Mouse (Mus musculus) lung, postnatal 0 days (tissue): Measurements from ENCODE around the gene Bpifb9a. TPM values are rescaled to one million over a fixed set of nuclear protein-coding genes. Genes with fewer than 3 reads are reported as not detected.
A peak's percentile ranks its signal among the peaks of the same experiment; 100 is the strongest.
"Not testable (repeated sequence)": the region's sequence is repeated elsewhere in the genome, so short reads cannot be mapped to it uniquely, and the experiment has no call there.

Experiments used
- ATAC-seq: fragments of 200-750 bp; cut with Nextera tagmentation; 2 replicates; pipeline ENCODE4 v1.8.0; 2017; ENCODE audit warnings: moderate library complexity
- DNase-seq: peaks from one replicate; pipeline ENCODE4 v3.0.0-alpha.2; 2016; ENCODE audit warnings: low spot score
- H3K27ac ChIP-seq: fragments of 300-500 bp; sonication (generic); 2 replicates; pipeline ENCODE4 v1.5.1; 2014; ENCODE audit warnings: antibody characterized with exemption, mild to moderate bottlenecking, low read length, mixed read lengths
- H3K27me3 ChIP-seq: fragments of 300-500 bp; sonication (generic); replicated peaks from 2 replicates; pipeline ENCODE4 v1.6.1; 2014; ENCODE audit warnings: low read length, mixed read lengths; ENCODE audit not compliant: insufficient read depth
- H3K36me3 ChIP-seq: fragments of 300-500 bp; sonication (generic); 2 replicates; pipeline ENCODE4 v1.6.1; 2014; ENCODE audit warnings: low read length, mixed read lengths; ENCODE audit not compliant: insufficient read depth
- H3K4me1 ChIP-seq: fragments of 300-500 bp; sonication (generic); 2 replicates; pipeline ENCODE4 v1.6.1; 2014; ENCODE audit warnings: antibody characterized with exemption, low read depth, low read length, mixed read lengths; ENCODE audit not compliant: insufficient read depth
- H3K4me2 ChIP-seq: fragments of 300-500 bp; sonication (generic); replicated peaks from 2 replicates; pipeline ENCODE4 v1.6.1; 2014; ENCODE audit warnings: low read depth, mild to moderate bottlenecking, low read length, moderate library complexity, mixed read lengths
- H3K4me3 ChIP-seq: fragments of 300-500 bp; sonication (generic); 2 replicates; pipeline ENCODE4 v1.5.1; 2014; ENCODE audit warnings: low read depth, low read length
- H3K9ac ChIP-seq: fragments of 300-500 bp; sonication (generic); replicated peaks from 2 replicates; pipeline ENCODE4 v1.6.1; 2014; ENCODE audit warnings: low read depth, mild to moderate bottlenecking
- H3K9me3 ChIP-seq: fragments of 300-500 bp; sonication (generic); 2 replicates; pipeline ENCODE4 v1.6.1; 2016; ENCODE audit warnings: low read length, mixed read lengths
- CTCF ChIP-seq: IDR thresholded peaks from 2 replicates; pipeline ENCODE4 v1.5.1; 2016; ENCODE audit warnings: antibody characterized with exemption, mild to moderate bottlenecking
- EP300 ChIP-seq: IDR thresholded peaks from 2 replicates; pipeline ENCODE4 v1.6.1; 2016; ENCODE audit warnings: antibody characterized with exemption, mild to moderate bottlenecking, control low read depth
- WGBS: fragments of 180-500 bp; shearing (Covaris S2); extraction: QIAGEN DNeasy Blood & Tissue Kit; methylation state at CpG from one replicate; pipeline ENCODE4 v1.1.7; 2014; 5-methylcytosine and 5-hydroxymethylcytosine counted together
- polyA plus RNA-seq: library from polyadenylated mRNA; unstranded; fragments of >200 nt; fragmentation: Nextera tagmentation; extraction: Ambion mirVana; gene quantifications from 2 replicates; pipeline ENCODE4 v1.2.1, GENCODE M21; 2015

Bpifb9a gene
- polyA plus RNA-seq, 1 experiment from 2014 or later, result not detected

DNA sequence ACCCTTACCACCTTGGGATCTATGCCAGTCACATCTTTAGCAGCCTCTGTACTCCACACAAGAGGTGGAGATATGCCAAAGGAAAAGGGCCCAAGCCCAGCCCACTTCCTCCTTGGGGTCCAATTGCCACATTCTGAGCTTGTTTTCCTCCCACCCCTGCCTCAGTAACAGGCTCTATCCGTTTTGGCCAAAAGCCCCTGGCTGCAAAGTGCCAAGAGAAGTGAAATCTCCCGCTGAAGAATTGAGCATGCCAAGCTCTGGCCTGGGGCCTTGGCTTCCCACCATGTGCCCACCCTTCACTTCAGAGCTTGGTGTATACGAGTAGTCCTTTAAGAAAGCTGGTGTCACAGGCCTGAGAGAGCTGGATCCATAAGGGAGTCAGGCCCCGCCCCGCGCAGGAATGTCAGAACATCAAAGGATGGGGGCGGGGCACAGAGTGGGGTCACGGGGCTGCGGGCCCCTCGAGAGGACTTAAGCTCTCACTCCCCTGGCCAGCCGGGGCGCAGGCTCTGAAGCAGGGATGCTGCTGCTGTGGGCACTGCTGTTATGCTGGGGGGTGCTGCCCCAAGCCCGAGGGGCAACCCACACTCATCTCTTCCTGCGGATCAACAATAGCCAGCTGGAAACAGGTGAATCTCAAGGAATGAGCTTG lies 34.3 kb upstream of the Bpifb9a start, which contains the start of gene Bpifb5:
Gene Bpifb5, plus strand, starts transcription at position 478 of the 652 bp plus-strand sequence.
- ATAC-seq (peak; percentile 88), DNase-seq (peak; percentile 86)
- peaks cover 8% of the 10 kb centered on the region; the same call in 1 of the 2 replicates for H3K4me1 ChIP-seq
- TF ChIP-seq CTCF, result no peak
- peak; percentile 80 for TF ChIP-seq EP300
- H3K36me3 ChIP-seq, result no peaks in the 10 kb centered on the region
- no peaks in the 10 kb centered on the region for H3K27me3 ChIP-seq
- no peak within 1 kb of the TSS for H3K9ac ChIP-seq
- no peaks in the 10 kb centered on the region for H3K9me3 ChIP-seq
- no peak within 1 kb of the TSS; the same call in 1 of the 2 replicates for H3K4me2 ChIP-seq
- no peak within 1 kb of the TSS for H3K4me3 ChIP-seq
- 5% methylated on average over 14 of the region's 14 CpGs for WGBS
- H3K27ac ChIP-seq, result peak within 1 kb of the TSS; percentile 52

DNA sequence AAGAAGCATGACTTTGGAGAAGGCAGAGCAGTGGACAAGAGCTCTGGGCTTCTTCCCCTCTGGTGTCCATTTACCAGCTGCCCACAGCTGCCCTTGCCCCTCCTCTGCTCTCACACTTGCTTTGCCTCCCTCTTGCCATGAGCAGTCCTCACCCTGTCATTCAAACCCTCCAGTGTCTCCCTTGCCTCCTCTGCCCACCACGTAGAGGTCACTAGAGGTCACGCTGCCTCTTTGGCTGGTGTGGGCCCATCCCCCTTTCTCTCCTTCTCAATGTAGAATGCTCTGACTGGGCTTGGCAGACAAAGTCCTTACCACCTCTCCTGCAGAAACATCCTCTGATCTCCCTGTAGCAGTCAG lies 33.8 kb upstream of the Bpifb9a start:
- Histone ChIP-seq H3K4me2 (no peak overlapping the region; the same call in 1 of the 2 replicates), H3K9me3 (no peaks in the 10 kb centered on the region), H3K4me1 (peaks cover 8% of the 10 kb centered on the region; the same call in 1 of the 2 replicates), H3K27ac (peak overlapping the region; percentile 52), H3K9ac (no peak overlapping the region), H3K27me3 (no peaks in the 10 kb centered on the region), H3K4me3 (no peak overlapping the region), H3K36me3 (no peaks in the 10 kb centered on the region)
- TF ChIP-seq CTCF (no peak), EP300 (no peak)
- ATAC-seq (peak; percentile 14; the same call in 1 of the 2 replicates), DNase-seq (no peak)
- 25% methylated on average over 2 of the region's 2 CpGs for WGBS

DNA sequence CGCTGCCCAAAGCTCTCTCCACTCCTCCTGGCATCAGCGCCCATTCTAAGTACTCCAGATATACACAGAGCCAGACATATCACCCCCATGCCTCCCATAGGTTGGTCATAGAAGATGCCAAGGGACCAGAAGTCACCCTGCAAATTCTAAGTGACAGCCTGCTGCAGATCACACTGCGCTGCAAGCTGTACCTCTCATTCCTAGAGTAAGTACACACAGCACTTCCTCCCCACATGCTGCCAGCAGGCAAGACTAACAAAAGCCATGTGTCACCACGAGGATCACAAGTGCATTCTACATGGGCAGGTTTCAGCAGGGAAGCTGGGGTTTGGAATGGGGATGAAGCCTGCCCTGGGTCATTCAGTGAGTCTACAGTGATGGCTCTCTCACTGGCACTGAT lies 30.7 kb upstream of the Bpifb9a start:
- H3K9me3 ChIP-seq, result no peaks in the 10 kb centered on the region
- H3K4me1 ChIP-seq, result peaks cover 8% of the 10 kb centered on the region; the same call in 1 of the 2 replicates
- H3K9ac ChIP-seq, result no peak overlapping the region
- TF ChIP-seq EP300, result no peak
- TF ChIP-seq CTCF, result no peak
- H3K36me3 ChIP-seq, result no peaks in the 10 kb centered on the region
- no peak for ATAC-seq
- no peak overlapping the region for H3K27ac ChIP-seq
- no peak for DNase-seq
- no peaks in the 10 kb centered on the region for H3K27me3 ChIP-seq
- 60% methylated on average over 4 of the region's 4 CpGs for WGBS
- H3K4me2 ChIP-seq, result no peak overlapping the region
- no peak overlapping the region for H3K4me3 ChIP-seq

GRCm38 (mm10) chr2:154227830-154228229 lies 29.8 kb upstream of the Bpifb9a start:
- Histone ChIP-seq H3K4me1 (peaks cover 5% of the 10 kb centered on the region; the same call in 1 of the 2 replicates), H3K9ac (no peak overlapping the region), H3K27ac (no peak overlapping the region), H3K36me3 (no peaks in the 10 kb centered on the region), H3K27me3 (no peaks in the 10 kb centered on the region), H3K4me2 (no peak overlapping the region), H3K9me3 (no peaks in the 10 kb centered on the region), H3K4me3 (no peak overlapping the region)
- DNase-seq (no peak), ATAC-seq (no peak)
- 75% methylated on average over 5 of the region's 5 CpGs for WGBS
- TF ChIP-seq EP300 (no peak), CTCF (no peak)

GRCm38 (mm10) chr2:154233426-154233825 lies 24.2 kb upstream of the Bpifb9a start:
- 91% methylated on average over 6 of the region's 6 CpGs for WGBS
- Histone ChIP-seq H3K27ac (no peak overlapping the region), H3K4me3 (no peak overlapping the region), H3K9me3 (no peaks in the 10 kb centered on the region), H3K9ac (no peak overlapping the region), H3K4me1 (no peaks in the 10 kb centered on the region), H3K4me2 (no peak overlapping the region), H3K36me3 (no peaks in the 10 kb centered on the region), H3K27me3 (no peaks in the 10 kb centered on the region)
- no peak for TF ChIP-seq EP300
- TF ChIP-seq CTCF, result no peak
- ATAC-seq (no peak), DNase-seq (no peak)

- H3K4me3 ChIP-seq, result no peak overlapping the region
- TF ChIP-seq EP300, result no peak
- TF ChIP-seq CTCF, result no peak
- ATAC-seq, result peak; percentile 23; the same call in 1 of the 2 replicates
These were observed 16.9 kb upstream of the Bpifb9a start for GRCm38 (mm10) chr2:154240771-154241170.

DNA sequence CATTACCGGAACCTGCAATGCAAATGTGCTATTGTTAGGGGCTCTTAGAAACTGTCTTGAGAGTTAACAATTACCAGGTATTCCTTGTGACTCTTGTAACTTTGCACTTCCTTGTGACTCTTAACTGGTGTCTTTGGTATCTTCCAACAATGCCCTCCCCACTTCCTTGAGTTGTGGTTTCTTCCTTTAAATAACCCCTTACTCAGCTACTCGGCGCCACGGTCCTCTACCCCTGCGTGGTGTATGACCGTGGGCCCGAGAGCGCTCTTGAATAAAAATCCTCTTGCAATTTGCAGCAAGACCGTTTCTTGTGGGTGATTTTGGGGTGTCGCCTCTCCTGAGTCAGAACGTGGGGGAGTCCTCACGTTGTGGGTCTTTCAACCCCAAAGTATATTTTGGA lies 14.9 kb upstream of the Bpifb9a start:
- not testable (repeated sequence) for H3K27ac ChIP-seq, H3K9ac ChIP-seq, H3K36me3 ChIP-seq, H3K4me3 ChIP-seq, H3K9me3 ChIP-seq, H3K4me2 ChIP-seq, H3K27me3 ChIP-seq, DNase-seq, H3K4me1 ChIP-seq, ATAC-seq
- 93% methylated on average over 10 of the region's 12 CpGs for WGBS

More at GRCm38 (mm10) chr2:154240771-154241170, 16.9 kb upstream of the Bpifb9a start:
- Histone ChIP-seq H3K9ac (no peak overlapping the region), H3K9me3 (no peaks in the 10 kb centered on the region), H3K36me3 (no peaks in the 10 kb centered on the region), H3K4me2 (no peak overlapping the region), H3K4me1 (no peaks in the 10 kb centered on the region), H3K27ac (no peak overlapping the region), H3K27me3 (no peaks in the 10 kb centered on the region)
- WGBS, result 35% methylated on average over 6 of the region's 6 CpGs
- DNase-seq, result peak; percentile 18
